Mouse (Mus musculus) G1E (cell line): Measurements from ENCODE around the gene Dync2li1.

Experiments
- CTCF ChIP-seq: IDR thresholded peaks from 2 replicates; pipeline ENCODE4 v1.5.1; 2012; ENCODE audit warnings: low read depth, low read length, inconsistent platforms, mixed read lengths
- POLR2AphosphoS5 ChIP-seq: IDR thresholded peaks from 2 replicates; pipeline ENCODE4 v1.6.1; 2012; ENCODE audit warnings: low read depth, low read length, inconsistent platforms; ENCODE audit not compliant: insufficient replicate concordance

DNA sequence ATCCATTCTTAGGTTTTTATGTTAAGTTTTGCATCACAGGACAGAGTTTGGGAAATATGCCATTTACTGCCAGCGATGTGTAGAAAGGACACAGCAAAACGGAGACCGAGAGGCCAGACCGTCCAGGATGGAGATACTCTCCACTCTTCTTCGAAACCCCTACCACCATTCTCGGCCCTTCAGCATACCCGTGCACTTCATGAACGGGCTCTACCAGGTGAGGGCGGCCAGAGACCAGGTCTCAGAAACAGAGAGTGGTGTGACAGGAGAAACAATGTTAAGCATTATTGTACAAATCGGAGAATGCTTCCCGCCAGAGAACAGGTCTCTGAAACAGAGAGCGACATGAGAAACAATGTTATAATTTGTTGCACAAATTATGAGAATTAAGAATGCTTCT lies 28.4 kb upstream of the Dync2li1 start:
- no peak for TF ChIP-seq CTCF
- no peak for TF ChIP-seq POLR2AphosphoS5
